Mouse (Mus musculus) olfactory bulb, adult 2 months (tissue): Measurements from ENCODE around the gene Pik3r6.

Experiments
- CTCF ChIP-seq: fragments of 200-500 bp; IDR thresholded peaks from 2 replicates; pipeline ENCODE4 v1.5.1; 2012; ENCODE audit warnings: low read depth, mild to moderate bottlenecking, low read length, moderate library complexity; ENCODE audit not compliant: insufficient read depth
- POLR2A ChIP-seq: fragments of 200-500 bp; IDR thresholded peaks from 2 replicates; pipeline ENCODE4 v1.6.1; 2012; ENCODE audit warnings: mild to moderate bottlenecking, low read depth, low read length, moderate library complexity; ENCODE audit not compliant: insufficient read depth

- TF ChIP-seq CTCF (no peak), POLR2A (no peak)
Measured at GRCm38 (mm10) chr11:68459486-68459885, 43.3 kb upstream of the Pik3r6 start.
